Mouse (Mus musculus): ENCODE data around the gene Gbp4. TPM values are rescaled to one million over a fixed set of nuclear protein-coding genes. Genes with fewer than 3 reads are reported as not detected.

The Gbp4 gene
- 17.6 and 32.6 TPM in 2 replicates for polyA plus RNA-seq (2012; rRNA removed; ENCODE audit: low replicate concordance)

GRCm38 (mm10) chr5:105139409-105140088, at the start of gene Gbp4, which contains the start of the genes Gbp9 and Gbp8:
Gene Gbp4 (minus strand): TSS chr5:105139586.
Gene Gbp9 (minus strand): TSS chr5:105139539.
Gene Gbp8 (minus strand): TSS chr5:105139540.

Other genes starting within 250 kb of the Gbp4 start
- gene Abcg3, start 156.9 kb downstream of the Gbp4 start, polyA plus RNA-seq (2012; rRNA removed; ENCODE audit: low replicate concordance) = 0.90 and 1.2 TPM in 2 replicates
- gene Gbp9, start within 50 bp of the Gbp4 start, polyA plus RNA-seq (2012; rRNA removed; ENCODE audit: low replicate concordance) = 10.5 and 16.6 TPM in 2 replicates
- 1.0 and 1.8 TPM in 2 replicates for gene Gbp8, start within 50 bp of the Gbp4 start, polyA plus RNA-seq (2012; rRNA removed; ENCODE audit: low replicate concordance)
- 2.5 and 3.3 TPM in 2 replicates for gene Gbp10, start 99.9 kb upstream of the Gbp4 start, polyA plus RNA-seq (2012; rRNA removed; ENCODE audit: low replicate concordance)
- gene Gm43302, start 154.1 kb upstream of the Gbp4 start, polyA plus RNA-seq (2012; rRNA removed; ENCODE audit: low replicate concordance) = 4.0 and 5.5 TPM in 2 replicates
- 11.4 and 12.4 TPM in 2 replicates for gene Gbp6, start 154.1 kb upstream of the Gbp4 start, polyA plus RNA-seq (2012; rRNA removed; ENCODE audit: low replicate concordance)

All from subcutaneous adipose tissue, adult 2 months (tissue).